In the genomic region with DNA sequence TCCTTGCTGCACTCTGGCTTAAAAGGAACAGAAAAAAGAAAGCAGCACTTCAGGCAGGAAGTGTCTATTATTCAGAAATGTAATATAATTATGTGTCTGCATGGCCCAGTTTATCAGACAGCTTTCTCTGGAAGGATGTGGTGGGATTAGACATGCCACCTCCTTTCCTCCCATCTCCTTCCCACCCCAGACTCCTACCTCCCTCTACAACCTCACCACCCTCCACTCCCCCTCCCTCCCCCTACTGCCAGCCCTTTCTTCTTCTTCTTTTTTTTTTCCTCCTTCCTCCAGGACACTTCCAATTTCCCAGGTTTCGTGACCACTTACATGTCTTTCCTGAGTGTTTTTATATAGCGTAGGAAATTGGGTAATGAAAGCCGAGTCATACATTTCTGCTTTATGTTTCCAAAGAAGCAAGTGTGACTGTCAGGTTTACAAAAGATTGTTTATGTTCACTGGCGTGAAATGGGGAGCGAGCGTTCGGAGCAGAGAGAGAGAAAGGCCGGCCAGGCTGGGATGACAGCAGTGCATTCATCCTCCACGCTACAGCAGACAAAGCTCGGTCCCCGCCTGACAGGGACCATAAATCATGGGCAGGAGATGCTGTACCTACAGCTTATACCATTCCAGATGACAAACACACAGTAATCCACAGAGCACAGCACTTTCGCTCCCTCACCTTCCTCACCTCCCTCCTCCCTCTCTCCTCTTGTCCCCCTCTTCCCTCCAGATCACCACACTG, we compare ENCODE assay signal across 10 mouse cellular contexts.
DNase-seq lines count a peak whose midpoint lies in the region; ATAC-seq and TF ChIP-seq lines count a peak whose summit lies in the region.
"Had no signal": no experiment of that assay in that cellular context is flagged by ENCODE, and none has a peak within 500 bp of the region (broad histone marks: within the 10 kb centered on the region; RNA-seq: fewer than 3 reads in every experiment).

No protein-coding gene starts in this region.

- ATAC-seq in lung, embryonic 15.5 days (ENCODE audit: borderline replicate concordance, extremely low read depth, low FRiP score, low TSS enrichment) = peak; percentile 49; the same call in 1 of the 2 replicates
- ATAC-seq in forebrain, embryonic 14.5 days = peak; percentile 44; the same call in 1 of the 2 replicates
- ATAC-seq in megakaryocyte progenitor cell, adult 5-6 weeks (replicated peaks; ENCODE audit: poor library complexity) = 0 out of 2 replicates have a peak, but pooled peaks have one; percentile 14
- no peak; the same call in 1 of the 2 replicates for ATAC-seq in stomach, postnatal 0 days (ENCODE audit: low FRiP score, low TSS enrichment)

- WGBS in lung, embryonic 15.5 days = 9% methylated on average over 12 of the region's 12 CpGs
- 10% methylated on average over 12 of the region's 12 CpGs for WGBS in forebrain, embryonic 14.5 days
- WGBS in stomach, postnatal 0 days = 26% methylated on average over 12 of the region's 12 CpGs
- WGBS in heart, embryonic 10.5 days = 44% methylated on average over 12 of the region's 12 CpGs

- peaks cover 14% of the 10 kb centered on the region for H3K4me1 ChIP-seq in lung, embryonic 15.5 days
- H3K4me1 ChIP-seq in forebrain, embryonic 14.5 days (ENCODE audit: control insufficient read depth, insufficient read depth, low read length) = peaks cover 10% of the 10 kb centered on the region; the same call in 1 of the 2 replicates
- H3K4me1 ChIP-seq in stomach, postnatal 0 days (replicated peaks; ENCODE audit: control insufficient read depth, insufficient read depth) = no peaks in the 10 kb centered on the region
- peaks cover 11% of the 10 kb centered on the region for H3K4me1 ChIP-seq in heart, embryonic 10.5 days

- no peak for TF ChIP-seq EP300 in stomach, postnatal 0 days (optimal IDR thresholded peaks at IDR 0.05)

- no peak for TF ChIP-seq CTCF in stomach, postnatal 0 days (IDR thresholded peaks at IDR 0.05; ENCODE audit: low read depth)

- H3K9me3 ChIP-seq in lung, embryonic 15.5 days = no peaks in the 10 kb centered on the region
- no peaks in the 10 kb centered on the region for H3K9me3 ChIP-seq in forebrain, embryonic 14.5 days (replicated peaks; ENCODE audit: control insufficient read depth, low read length)
- H3K9me3 ChIP-seq in stomach, postnatal 0 days (ENCODE audit: control insufficient read depth, low read length) = no peaks in the 10 kb centered on the region
- H3K9me3 ChIP-seq in heart, embryonic 10.5 days = no peaks in the 10 kb centered on the region

- no peak overlapping the region for H3K27ac ChIP-seq in lung, embryonic 15.5 days
- no peak overlapping the region; the same call in 1 of the 2 replicates for H3K27ac ChIP-seq in forebrain, embryonic 14.5 days (ENCODE audit: low read depth, low read length)
- no peak overlapping the region for H3K27ac ChIP-seq in stomach, postnatal 0 days (replicated peaks)
- H3K27ac ChIP-seq in heart, embryonic 10.5 days = no peak overlapping the region
- H3K27ac ChIP-seq: gastrocnemius, adult 2 months; left cerebral cortex, adult 2 months had no signal

- H3K36me3 ChIP-seq in lung, embryonic 15.5 days = no peaks in the 10 kb centered on the region
- H3K36me3 ChIP-seq in forebrain, embryonic 14.5 days (ENCODE audit: control insufficient read depth, insufficient read depth, low read length) = no peaks in the 10 kb centered on the region
- no peaks in the 10 kb centered on the region for H3K36me3 ChIP-seq in stomach, postnatal 0 days (ENCODE audit: control insufficient read depth, insufficient read depth, low read length)
- H3K36me3 ChIP-seq in heart, embryonic 10.5 days = no peaks in the 10 kb centered on the region

- H3K9ac ChIP-seq in lung, embryonic 15.5 days = no peak overlapping the region
- H3K9ac ChIP-seq in forebrain, embryonic 14.5 days (ENCODE audit: low read length) = peak overlapping the region; percentile 50
- H3K9ac ChIP-seq in stomach, postnatal 0 days (ENCODE audit: low read length) = no peak overlapping the region

- peaks cover 33% of the 10 kb centered on the region for H3K27me3 ChIP-seq in lung, embryonic 15.5 days
- no peaks in the 10 kb centered on the region for H3K27me3 ChIP-seq in forebrain, embryonic 14.5 days (replicated peaks; ENCODE audit: control insufficient read depth, insufficient read depth, low read length)
- H3K27me3 ChIP-seq in stomach, postnatal 0 days (ENCODE audit: control insufficient read depth, insufficient read depth, low read length) = no peaks in the 10 kb centered on the region
- 0 out of 2 replicates have a peak, but pooled peaks cover 3% of the 10 kb centered on the region for H3K27me3 ChIP-seq in heart, embryonic 10.5 days (ENCODE audit: insufficient read depth, poor library complexity, severe bottlenecking)

- peak overlapping the region; percentile 40 for H3K4me2 ChIP-seq in lung, embryonic 15.5 days
- H3K4me2 ChIP-seq in forebrain, embryonic 14.5 days (ENCODE audit: low read length) = peak overlapping the region; percentile 41
- H3K4me2 ChIP-seq in stomach, postnatal 0 days (replicated peaks; ENCODE audit: low read depth) = 0 out of 2 replicates have a peak overlapping the region, but pooled peaks have one; percentile 9

- no peak for DNase-seq in lung, postnatal 4 days
- DNase-seq in forebrain, embryonic 14.5 days (ENCODE audit: low spot score) = peak; percentile 28
- DNase-seq in stomach, postnatal 0 days (ENCODE audit: low spot score) = peak; percentile 20
- DNase-seq in c-Kit-positive CD71-positive TER-119-positive erythroid progenitor cells, embryonic 14.5 days (ENCODE audit: low spot score) = no peak
- no peak for DNase-seq in heart, embryonic 10.5 days (ENCODE audit: low spot score)
- DNase-seq in lung, postnatal 36 days = no peak
- DNase-seq: gastrocnemius, adult 2 months had no signal

- no peak overlapping the region for H3K4me3 ChIP-seq in lung, embryonic 15.5 days
- H3K4me3 ChIP-seq in forebrain, embryonic 14.5 days (ENCODE audit: low read depth, low read length) = no peak overlapping the region
- H3K4me3 ChIP-seq in stomach, postnatal 0 days (ENCODE audit: low read depth, low read length) = no peak overlapping the region
- no peak overlapping the region for H3K4me3 ChIP-seq in heart, embryonic 10.5 days
- H3K4me3 ChIP-seq: gastrocnemius, adult 2 months; left cerebral cortex, adult 2 months had no signal

Comparison
In these comparisons a context has a peak if more than half of its experiments do, and no peak if none do; other contexts are left out.
1. DNase-seq: peak in forebrain, embryonic 14.5 days (single experiment) and stomach, postnatal 0 days (single experiment); none in lung, postnatal 4 days (0 of 2), c-Kit-positive CD71-positive TER-119-positive erythroid progenitor cells, embryonic 14.5 days (single experiment), heart, embryonic 10.5 days (single experiment) and lung, postnatal 36 days (single experiment).
2. Peak in every context shown above with its lines, with median percentiles within 50 percentile points of each other: H3K4me2 ChIP-seq.